Mouse (Mus musculus): ENCODE measurements at regions not wholly inside any gene's neighbourhood (a gene's known extent, or its start where the extent isn't known, plus 50 kb on each side); places are given as distances from the start of the nearest gene placed in this dataset.

GRCm38 (mm10) chr8:113465156-113465555 lies 170.2 kb upstream of the Mon1b start:
- TF ChIP-seq EP300 (optimal IDR thresholded peaks at IDR 0.05), result no peak
- TF ChIP-seq CTCF (IDR thresholded peaks at IDR 0.05; ENCODE audit: low read depth), result no peak

All from stomach, postnatal 0 days (tissue).